Mouse (Mus musculus) c-Kit-positive CD71-positive TER-119-negative erythroid progenitor cells, embryonic 14.5 days (primary cell): ENCODE results near the gene Rreb1.

Source experiments
- DNase-seq: peaks from one replicate; pipeline ENCODE4 v3.0.0-alpha.2; 2013; ENCODE audit warnings: low read depth

The Rreb1 gene

GRCm38 (mm10) chr13:37778147-37778593 lies at the start of gene Rreb1:
Gene Rreb1, plus strand, starts transcription at chr13:37778400.
- DNase-seq: no peak

DNA sequence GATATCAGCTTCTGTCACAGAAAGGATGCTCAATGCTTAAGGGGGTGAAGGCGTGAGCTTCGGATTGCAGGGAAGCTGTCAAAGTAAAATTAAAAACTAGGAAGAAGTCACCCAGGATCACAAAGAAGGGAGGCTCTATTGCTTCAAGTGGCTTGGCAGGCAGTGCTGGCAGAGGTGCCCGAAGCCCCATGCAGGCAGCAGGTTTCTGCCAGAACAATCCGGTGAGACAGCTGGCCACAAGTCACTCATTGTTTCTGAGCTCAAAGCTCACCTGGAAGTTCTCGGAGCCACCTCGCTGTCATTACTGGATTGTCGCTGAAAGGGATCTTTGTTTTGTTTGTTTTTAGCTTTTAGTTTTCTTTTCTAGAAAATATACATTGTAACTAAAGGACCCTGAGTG lies 49.6 kb upstream of the Rreb1 start:
- DNase-seq: no peak

- DNase-seq: no peak
Measured at GRCm38 (mm10) chr13:37731914-37732693, 46.1 kb upstream of the Rreb1 start.

DNA sequence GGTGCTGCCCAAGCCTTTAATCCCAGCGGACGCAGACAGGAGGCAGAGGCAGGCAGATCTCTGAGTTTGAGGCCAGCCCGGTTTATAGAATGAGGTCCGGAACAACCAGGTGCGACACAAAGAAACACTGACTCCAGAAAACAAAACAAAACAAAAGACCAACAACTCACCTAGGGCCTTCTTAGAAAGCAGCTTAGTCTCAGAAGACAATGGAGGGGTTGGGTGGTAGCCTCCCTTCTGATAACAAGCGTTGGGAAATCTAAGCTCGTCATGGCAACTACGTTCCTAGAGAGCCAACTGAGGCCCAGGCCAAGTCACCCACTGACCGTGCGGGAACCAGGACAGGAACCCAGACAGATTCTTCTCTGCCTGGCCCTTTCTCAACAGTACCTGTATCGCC lies 43.7 kb upstream of the Rreb1 start:
- no peak for DNase-seq

- no peak for DNase-seq
Measured at GRCm38 (mm10) chr13:37740111-37740510, 38.1 kb upstream of the Rreb1 start.

GRCm38 (mm10) chr13:37740752-37741151 lies 37.4 kb upstream of the Rreb1 start:
- DNase-seq: no peak

GRCm38 (mm10) chr13:37742248-37742647 lies 36.0 kb upstream of the Rreb1 start:
- DNase-seq: no peak

GRCm38 (mm10) chr13:37747504-37747903 lies 30.7 kb upstream of the Rreb1 start:
- no peak for DNase-seq

- DNase-seq: no peak
Measured at GRCm38 (mm10) chr13:37749485-37749884, 28.7 kb upstream of the Rreb1 start.

DNA sequence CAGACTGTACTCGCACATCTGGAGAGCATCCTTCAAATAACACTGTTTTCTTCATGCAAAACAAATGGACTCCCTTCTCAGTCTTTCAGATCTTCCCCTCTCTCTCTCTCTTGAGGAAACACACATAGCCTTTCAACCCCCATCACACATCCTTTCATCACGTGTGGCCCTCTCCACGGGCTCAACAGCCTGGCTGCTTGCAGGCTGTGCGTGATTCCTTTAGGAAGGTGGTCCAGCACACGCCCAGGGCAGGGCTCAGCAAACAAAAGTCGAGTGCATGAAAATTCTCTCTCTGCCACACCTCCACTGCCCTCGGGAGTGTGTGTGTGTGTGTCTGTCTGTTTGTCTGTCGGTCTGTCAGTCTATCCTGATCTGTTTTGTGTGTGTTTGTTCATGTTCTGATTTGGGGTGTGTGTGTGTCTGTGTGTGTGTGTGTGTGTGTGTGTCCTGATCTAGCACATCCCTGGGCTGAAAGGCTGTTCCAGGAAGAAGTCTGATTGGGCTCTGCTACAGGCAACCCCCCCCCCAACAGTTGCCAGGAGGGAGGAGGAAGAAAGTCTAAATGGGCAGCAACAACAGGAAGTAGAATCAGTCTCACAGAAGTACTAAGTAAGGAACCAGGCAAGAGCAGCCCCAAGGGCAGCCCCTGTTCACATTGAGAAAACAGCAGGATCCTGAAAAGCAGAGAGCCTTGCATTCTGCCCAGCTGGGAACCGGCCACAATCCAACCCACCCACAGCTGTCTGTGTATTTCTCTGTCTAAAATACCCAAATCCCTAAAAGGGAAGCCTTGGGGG lies 26.8 kb upstream of the Rreb1 start:
- DNase-seq: no peak

GRCm38 (mm10) chr13:37759341-37760012 lies 18.7 kb upstream of the Rreb1 start:
- DNase-seq: no peak

DNA sequence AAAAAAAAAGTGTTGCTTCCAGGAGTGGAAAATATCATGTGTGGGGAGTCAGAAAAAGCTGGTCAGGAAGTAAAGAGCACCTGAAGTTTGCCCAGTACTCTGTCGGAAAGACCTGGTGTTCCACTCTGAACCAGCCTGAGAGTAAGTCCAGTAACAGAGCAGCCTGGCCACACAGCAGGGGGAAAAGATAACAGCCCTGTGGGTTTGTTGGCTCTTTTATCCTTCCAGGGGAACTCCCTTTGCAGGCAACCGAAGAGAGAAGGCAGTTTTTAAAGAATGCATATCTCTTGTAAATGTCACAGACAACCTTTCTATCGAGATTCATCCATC lies 18.2 kb upstream of the Rreb1 start:
- peak; percentile 66 for DNase-seq

DNA sequence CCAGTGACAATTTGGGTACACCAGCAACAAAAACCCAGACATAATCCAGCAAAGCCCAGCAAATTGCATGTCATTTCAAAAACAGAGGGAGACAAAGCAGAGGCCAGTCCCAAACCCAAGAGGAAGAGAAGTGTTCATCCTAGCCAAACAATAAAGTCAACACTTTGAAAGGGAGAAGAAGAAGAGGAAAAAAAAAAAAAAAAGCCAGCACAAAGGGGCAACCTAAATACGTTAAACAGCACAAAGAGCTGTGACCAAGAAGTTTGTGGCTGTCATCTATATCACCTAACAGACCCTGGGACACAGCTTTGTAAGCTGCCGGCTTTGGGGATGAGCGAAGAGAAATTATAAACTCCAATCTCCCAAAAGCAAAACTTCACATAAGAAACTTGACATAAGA lies 17.8 kb upstream of the Rreb1 start:
- no peak for DNase-seq

DNA sequence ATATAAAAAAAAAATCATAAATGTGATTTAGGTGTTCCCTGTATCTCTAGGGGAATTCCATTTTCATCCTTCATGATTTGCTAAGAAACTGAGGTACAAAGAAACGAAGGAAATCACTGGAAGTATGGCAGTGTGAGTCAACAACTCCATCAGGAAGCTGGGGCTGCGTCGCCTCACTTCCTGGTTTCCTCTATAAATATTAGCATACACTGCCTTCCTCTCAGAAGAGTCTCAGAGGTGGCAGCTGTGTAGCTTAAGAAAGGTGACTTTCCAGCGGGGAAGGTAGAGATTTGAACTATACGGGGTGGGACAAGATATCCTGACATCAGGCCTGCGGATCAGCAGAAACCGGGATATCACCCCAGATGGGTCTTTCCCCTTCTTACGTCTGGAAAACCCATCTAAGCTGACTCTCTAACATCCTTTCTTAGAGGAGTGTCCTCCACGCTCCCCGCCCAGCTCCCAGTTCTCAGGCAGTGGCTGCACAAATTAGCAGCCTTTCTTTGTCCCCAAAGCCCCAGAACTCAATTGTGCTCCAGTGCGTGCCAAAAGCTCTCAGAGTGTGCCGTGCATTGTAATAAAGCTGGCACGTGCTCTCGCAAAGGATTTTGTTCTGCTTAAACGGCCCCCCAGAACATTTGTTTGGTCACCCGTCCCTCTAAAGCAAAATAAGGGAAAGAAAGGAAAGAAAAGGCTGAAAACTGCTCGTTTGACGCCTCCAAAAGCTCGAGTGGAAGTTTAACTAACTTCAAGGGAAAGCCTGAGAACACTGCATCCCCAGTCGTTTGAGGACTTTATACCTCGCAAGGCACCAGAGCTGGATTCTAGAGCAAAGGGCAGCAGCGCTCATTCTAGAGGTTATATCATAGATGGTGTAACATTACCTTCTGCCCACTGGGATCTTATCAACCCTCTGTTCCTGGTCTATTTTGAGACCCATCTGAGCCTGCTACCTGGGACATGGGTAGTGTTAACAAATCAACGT lies 17.0 kb upstream of the Rreb1 start:
- DNase-seq: no peak

GRCm38 (mm10) chr13:37763800-37764407 lies 14.3 kb upstream of the Rreb1 start:
- DNase-seq: no peak

GRCm38 (mm10) chr13:37769777-37770176 lies 8.4 kb upstream of the Rreb1 start:
- no peak for DNase-seq

GRCm38 (mm10) chr13:37773476-37773875 lies 4.7 kb upstream of the Rreb1 start:
- DNase-seq: no peak

GRCm38 (mm10) chr13:37776675-37777074 lies 1.5 kb upstream of the Rreb1 start:
- no peak for DNase-seq

DNA sequence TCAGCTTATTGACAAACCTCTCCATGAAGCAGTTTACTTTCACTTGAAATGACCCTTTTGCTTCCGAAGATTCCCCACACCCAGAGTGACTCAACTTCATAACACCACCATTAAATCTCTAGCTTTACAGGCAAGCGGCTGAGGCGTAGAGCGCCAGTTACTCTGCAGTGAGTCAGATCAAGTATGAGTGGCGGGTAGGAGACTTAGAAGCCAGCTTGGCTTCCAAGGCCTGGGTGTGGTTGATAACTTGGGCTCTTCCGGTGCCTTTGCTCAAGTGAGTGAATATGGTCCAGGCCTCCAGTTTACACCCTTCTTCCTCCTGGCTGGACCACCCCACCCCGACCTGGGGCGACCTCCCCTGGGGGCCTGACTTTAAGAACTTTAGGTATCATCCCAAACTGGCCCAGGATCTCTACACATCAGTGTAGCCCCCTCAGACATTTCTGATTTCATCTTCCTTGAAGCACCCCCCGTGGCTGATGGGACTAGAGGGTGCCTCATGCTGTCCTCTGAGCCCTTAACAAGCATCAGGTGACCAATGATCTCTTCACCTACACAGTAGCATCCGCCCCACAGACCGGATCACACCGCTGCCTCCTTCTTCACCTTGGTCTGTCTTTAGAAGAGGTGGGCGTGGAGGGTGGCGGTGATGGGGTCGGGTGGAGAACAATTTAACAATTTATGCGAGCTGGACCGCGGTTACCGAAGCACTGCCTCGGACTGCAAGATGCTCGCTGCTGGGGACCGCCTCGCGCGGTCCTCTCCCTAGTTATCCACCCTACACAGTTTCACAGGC lies 651 bp upstream of the Rreb1 start:
- DNase-seq: no peak

DNA sequence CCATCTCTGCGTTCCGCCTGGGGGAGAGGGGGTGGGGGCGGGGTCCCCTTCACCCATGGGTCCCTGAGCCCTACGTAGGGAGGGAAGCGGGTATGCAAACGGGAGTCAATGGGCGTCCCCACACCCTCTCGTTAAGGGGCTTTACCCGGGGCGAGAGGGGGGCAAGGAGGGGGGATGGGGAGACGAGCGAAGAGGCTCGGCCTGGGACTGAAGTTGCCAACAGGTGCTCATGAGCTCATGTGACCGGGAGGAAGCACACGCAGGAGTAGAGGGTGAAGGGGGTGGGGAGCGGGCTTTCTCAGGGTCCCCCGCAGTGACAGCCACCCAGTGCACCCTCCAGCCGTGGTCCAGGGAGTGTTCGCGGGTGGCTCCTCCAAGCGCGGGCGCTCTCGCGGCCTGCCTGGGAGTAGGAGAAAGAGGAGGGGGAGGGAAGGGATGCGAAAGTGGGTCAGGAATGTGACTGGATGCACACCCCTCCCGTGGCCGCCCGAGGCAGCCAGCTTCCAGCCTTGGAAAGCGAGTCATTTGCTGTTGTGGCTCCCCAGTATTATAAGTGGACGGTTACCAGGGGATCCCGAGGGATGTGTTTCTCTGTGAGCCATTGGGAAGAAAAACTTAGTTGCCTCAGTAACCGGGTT lies 513 bp downstream of the Rreb1 start:
- no peak for DNase-seq
